Mouse (Mus musculus) B cell, adult 2 months (primary cell): ENCODE results near the gene Npepl1.

Experiments
- DNase-seq, 2 experiments: peaks; one replicate each; pipeline ENCODE4 v3.0.0; 2022

Gene Npepl1

DNA sequence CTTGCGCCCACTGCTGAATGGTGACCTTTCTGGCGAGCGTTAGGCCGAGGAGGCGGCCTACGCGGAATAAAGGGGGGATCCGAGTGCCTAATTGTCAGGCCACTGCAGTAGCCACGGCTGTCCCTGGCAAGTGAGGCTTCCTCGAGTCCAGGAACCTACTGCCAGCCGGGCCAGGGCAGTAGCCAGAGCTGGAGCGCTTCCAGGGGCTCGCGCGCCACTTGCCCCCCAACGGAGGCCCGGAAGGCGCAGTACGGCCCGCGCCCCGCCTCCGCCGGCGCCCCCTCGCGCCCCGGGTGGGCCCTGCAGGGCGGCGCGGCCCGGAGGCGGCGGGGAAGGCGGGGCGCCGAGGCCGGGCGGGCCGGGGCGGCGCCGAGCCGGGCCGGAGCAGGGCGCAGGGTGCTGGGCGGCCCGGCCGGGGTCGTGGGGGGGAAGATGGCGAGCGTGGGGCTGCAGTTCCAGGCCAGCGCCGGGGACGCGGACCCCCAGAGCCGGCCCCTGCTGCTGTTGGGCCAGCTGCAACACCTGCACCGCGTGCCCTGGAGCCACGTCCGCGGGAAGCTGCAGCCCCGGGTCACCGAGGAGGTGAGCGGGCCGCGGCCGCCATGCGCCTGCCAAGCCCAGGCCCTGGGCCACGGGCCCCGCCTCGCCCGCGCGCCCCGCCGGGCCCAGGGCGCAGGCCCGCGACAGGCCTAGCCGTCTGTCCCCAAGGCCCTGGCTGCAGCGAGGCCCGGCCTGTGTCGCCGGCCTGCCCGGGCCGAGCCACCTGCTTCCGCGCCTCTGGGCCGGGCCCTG is at the start of gene Npepl1:
Npepl1 (plus strand) TSS at position 359 of the 792 bp plus-strand sequence.
- DNase-seq = peak; percentile 71 to 79

DNA sequence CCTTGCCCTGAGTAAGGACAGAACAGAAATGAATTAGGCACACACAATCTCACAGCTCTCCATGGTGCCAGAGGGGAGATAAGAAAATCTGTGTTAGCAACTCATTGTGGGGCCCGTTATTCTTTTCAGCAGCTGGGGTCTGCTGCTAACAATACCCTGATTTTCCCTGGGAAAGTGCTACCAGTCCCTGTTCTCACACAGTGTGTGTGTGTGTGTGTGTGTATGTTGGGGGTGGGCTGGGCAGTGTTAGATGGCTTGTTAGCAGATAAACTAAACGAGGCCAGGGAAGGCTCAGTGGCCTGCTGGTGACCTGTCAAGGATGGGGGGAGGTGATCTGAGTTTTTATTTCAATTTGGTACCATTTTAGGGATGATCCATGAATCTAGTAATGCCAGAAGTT is 48.9 kb upstream of the Npepl1 start:
- no peak for DNase-seq

DNA sequence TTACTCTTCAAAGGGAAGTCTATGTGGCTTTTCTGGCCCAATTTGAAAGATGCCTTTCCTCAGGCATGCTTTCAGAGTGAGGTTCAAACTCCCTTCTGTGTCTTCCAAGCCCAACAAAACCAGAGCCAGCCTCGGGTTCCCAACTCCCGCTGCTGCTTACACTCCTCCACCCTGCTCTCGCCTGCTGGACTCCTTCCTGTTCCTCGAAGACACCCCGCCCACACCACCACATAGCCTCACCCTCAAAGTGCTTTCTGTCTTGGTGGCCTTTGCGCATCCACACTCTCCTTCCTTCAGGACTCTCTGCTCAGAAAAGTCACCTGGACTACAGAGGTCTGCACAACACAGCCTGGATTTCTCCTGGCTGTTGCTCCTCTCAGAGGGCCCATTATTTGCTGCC is 47.1 kb upstream of the Npepl1 start:
- DNase-seq = no peak

DNA sequence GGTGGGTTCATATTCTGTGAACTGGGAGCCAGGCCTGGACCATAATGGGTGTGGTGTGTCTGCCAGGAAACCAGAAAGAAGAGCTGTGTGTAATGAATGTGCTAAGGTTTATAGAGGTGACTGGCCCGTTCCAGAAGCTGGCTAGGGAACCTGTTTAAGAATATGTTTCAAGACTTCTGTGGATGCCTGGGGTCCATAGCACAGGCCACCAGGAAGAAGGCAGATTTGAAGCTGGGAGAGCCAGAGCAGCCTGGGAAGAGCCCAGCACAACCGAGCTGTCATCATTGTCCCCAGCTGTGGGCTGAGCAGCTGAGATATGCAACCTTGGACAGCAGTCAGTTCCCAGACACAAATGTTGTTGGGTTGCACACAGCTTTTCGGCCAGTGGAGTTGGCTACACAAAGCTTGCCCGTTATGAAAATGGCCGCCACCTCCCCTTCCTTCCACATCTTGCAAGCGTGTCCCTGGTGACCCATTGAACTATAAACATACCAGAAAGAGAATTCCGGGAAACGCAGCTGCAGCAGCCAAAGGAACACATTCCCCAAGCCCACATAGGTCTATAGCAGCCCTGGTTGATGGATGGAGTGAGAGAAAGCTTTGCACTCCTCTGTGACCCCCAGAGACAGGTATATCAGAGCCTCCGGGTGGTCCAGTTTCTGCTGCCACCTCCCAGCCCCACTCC is 46.5 kb upstream of the Npepl1 start:
- DNase-seq = no peak

DNA sequence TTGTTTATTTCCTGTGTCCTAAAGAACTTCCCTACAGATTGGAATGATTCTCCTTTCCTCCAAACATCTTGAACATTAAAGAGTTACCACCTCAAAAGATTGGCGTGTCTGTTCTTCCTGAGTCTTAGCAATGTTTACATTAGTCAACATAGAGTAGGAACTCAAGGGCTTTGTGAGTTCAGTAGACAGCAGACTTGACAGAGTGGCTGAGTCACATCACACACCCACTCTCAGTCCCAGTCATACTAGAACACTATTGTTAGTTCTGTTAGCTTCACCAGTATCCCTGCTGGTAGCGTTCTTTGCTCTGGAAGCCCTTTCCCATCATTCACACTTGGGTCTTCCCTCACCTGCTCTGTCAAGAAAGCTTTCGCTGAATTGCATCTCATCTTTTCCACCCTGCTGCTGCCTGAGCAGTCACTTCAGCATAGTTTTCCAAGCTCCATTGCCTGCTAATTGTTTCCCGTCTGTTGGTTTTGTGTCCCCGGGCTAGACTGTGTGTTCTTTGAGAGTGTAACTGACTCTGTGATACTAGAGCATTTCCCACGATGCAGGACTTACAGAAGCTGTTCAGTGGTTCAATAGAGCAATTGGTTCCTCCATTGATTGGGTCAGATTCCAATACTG is 42.2 kb upstream of the Npepl1 start:
- DNase-seq = no peak

DNA sequence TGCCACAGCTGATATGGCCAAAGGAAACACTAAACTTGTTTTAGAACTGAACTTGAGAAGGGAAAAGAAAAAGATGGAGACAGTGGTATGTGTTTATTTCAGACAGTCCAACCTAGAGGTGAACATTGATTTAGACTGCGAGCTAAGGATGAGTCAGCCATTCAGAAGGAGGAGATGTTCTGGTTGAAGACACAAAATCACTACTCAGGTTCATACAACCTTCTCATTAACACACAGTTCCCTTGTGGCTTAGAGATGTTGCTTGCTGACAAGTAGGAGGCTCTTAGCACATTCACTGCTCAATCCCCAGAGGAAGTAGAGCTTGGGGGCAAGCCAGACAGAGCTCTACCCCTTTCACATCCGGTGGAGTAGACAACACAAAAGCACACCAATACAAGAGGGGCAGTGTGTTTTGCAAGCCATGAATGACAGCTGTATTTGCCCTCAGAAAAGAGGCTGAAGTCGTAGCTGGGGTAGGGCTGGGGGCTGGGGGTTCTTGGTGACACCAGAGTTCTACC is 40.6 kb upstream of the Npepl1 start:
- no peak for DNase-seq

DNA sequence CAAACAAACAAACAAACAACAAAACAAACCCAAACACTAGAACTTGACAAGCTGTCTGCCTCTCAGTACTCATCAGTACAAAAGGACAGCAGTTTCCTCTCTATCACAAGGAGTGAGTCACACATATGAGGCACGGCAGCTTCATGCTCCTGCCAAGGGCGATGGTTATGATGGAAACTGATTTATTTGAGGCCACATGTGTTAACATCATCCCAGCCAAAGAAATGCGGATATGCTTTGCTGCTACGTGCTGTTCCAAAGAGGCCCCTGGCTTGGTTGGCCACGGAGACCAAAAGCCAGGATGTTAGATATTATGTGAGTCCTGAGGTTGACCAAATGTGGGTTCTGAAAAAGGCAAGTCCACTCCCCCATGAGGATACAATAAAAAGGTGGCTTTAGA is 38.7 kb upstream of the Npepl1 start:
- no peak for DNase-seq

DNA sequence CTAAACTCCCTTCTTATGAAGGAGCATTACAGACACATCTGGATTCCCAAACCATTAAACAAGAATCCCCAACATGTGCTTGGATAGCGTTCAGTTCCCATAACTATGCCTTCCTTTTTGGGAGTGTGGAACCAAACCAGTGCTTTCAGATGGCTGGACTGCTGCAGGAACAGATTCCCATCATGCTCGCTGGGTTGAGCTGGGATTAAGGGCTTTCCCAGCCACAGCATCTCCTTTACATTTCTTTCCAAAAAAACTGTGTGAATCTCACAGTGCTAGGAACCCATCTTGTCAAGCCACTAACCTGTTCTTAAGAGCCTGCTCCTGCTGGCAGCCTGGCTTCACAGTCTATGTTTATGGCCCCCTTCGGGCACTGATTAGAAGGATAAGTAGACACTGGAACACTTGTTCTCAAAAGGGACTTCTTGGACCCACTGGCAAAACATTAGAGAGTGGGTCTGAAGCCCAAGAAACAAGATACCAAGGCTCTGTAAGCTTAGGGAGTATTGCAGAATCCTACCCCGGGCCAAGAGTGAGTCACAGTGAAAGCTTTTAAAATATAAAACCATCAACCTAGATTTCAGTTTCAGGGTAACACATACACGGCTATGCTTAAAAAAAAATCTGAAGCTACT is 36.9 kb upstream of the Npepl1 start:
- no peak for DNase-seq

DNA sequence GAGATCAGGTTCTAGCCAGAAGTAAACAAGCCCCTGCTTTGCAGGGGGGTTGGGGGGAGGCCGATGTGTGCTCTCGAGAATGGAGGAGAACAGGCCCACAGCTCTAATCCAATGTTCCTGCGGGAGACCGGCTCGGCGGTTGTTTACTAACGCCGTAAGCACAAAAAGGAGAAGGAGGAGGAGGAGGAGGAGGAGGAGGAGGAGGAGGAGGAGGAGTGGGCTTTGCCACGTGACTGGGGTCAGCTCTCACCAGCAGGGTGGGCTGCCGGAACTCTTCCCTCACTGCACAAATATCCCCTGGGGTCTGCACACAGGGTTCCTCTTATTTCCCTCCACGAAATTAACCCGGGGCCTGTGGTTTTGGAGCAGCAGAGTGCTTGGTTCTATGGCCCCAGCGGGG is 35.5 kb upstream of the Npepl1 start:
- DNase-seq = peak in 1 of 2 experiments; percentile 6

DNA sequence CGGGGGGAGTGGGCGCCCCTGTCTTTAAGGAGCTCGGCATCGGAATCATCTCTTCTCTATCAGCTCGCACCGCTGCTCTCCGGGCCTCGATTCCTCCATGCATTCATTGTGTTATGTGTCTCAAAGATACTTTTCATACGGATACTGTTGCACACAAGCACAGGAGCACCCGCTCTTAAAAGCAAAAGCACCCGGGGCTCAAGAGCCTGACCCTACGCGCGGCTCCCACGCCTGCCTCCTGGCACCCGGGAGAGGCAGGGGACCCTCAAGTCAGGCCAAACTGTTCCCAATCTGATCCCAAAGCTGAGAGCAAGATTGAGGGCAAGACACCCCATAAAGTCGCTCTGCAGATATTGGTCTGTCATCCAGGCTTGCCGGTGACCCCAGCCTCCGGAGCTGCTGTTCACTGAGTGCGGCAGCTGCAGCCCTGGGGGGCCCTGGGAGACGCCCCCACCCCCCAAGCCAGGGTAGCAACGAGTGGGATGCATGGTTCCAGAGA is 35.0 kb upstream of the Npepl1 start:
- DNase-seq = peak; percentile 12 to 19

DNA sequence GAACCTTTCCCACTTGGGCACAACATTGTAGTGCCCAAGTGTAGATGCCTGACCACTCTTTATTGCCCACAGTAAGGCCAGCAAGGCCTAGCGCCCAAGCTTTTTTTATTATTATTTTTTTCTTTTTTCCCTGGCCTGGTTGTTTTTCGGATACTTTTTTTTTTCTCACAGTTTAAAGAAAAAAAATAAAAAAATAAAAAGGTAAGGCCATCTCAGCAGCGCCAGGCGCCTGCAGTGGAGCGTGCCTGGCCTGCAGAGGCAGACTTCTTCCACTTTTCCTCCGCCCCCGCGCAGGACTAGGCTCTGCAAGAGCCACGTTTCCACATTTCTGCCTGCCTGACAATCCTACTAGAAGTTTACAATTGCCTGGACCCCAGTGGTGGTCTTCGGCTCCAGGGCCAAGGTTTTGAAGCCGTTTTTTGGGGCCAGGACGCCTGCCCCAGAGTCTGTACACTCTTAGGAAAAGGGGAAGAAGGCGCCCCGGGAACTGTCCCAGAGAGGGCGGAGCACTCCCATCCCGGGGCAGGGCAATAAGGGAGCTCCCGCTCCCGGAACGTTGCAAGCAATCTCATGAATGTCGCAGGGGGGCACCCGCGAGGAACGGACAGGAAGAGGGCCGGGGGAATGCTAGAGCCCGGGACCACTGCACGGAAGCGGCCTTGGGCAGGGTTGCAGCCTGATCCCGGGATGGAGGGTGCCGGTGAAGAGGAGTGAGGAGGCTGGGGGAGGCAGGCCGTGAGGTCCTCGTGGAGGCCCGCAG is 34.3 kb upstream of the Npepl1 start, which contains the start of gene Stx16:
Stx16 (plus strand) TSS at position 636 of the 760 bp plus-strand sequence.
- DNase-seq = peak; percentile 86 to 87

DNA sequence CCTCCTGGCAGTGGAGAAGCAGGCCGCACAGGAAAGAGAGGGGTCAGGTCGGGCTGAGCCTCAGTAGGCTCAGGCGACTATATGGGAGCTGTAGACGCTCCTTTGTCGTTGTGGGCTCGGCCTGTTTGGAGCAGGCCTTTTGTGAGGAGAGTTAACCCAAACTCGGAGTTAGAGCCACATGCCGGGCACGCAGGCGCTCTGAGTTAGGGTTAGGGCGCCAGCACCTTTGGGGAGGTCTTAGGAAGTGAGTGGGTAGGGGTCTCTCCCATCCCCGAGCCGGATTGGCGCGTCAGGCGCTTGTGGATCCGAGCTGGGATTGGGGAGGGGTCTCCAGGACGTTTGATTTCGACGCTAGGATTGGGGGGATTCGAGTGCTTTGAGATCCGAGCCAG is 33.7 kb upstream of the Npepl1 start:
- no peak for DNase-seq

DNA sequence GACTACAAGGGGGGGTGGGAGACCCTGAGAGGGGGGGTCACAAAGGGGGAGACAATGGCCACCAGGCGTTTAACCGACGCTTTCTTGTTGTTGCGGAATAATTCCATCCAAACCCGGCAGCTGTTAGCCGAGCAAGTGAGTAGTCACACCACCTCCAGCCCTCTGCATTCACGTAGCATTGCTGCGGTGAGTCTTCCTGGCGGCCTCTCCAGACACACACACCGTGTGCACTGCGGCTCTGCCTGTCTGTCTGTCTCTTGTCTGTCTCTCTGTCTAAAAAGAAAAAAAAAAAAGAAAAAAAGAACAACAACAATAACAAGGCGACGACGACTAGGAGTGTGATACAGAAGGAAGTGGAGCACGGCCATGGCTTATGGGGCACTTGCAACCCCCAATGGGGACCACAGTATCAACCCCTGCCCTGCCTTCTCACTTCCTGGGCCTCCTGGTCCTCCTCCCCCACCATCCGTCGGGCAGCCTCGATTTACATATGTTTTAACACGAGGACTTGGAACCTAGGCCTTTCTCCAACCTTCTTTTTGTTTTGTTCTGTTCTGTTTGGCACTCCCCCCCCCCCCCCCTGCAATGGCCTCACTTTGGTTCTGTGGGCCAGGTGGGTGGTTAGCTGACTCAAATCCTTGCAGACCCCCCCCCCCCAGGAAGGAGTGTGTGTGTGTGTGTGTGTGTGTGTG is 33.0 kb upstream of the Npepl1 start:
- peak; percentile 62 to 67 for DNase-seq

DNA sequence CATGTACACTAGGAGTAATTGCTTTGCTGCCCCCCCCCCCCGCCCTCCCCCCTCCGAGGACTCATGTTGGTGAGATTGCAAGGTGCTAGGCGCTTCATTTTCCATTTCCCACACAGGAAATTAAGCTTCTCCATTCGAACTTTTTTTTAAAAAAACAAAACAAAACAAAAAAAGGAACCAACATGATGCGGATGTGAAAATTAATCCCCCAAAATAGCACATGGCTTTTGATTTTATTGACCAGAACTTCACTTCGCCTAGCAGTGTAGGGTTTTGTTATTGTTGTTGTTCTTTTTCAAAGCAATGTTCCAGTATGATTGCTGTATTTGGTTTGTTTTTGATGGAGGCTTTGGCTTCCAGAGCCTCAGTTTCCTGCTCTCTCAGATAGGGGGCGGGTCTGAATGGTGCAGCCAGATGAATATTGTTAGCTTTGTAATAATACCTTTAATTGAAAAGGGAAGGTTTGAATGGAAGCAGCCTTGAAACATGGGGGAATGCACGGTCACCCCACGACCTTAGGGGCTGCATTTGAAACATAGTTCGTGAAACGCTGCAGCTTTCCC is 32.3 kb upstream of the Npepl1 start:
- peak; percentile 3 to 5 for DNase-seq

DNA sequence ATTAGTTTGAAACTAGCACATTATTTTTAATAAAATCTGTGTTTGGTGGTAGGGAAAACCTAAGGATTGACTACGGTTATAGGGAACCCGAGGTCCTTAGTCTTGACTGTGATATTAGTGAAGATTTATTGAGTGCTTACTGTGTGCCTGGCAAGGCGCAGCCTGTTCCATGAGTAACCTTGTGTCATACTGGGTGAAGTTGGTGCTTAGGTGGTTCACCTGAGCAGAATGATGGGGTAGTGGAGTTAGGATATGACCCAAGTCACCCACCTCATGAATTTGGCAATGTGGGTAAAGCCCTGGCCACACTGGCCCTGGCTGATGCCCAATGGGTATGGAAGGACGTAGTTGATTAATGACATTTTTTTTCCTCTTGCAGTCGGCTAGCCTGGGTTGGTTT is 28.3 kb upstream of the Npepl1 start:
- DNase-seq = no peak

DNA sequence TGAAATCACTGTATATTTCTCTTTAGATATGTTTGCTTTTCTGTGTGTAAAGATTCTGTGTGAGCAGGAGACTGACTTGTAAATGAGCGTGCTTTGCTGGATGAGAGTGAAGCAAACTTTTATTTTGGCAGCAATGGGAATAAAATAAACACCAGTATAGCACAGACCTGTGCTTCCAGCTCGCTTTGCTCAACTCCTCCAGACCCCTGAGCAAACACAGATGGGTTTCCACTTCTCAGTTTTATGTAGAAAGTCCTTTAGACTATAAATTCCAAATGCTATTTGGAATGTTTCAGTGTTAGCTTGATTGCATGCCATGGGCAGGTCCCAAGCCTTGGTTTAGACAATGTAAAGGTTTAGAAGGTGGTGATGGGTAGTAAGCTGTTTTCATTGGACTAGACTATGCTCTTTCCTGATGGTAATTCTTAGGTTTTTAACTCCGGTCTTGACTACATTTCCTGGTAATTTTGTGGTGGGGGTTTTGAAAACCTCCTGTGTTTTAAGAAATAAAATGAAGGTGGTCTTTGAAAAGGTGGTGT is 27.7 kb upstream of the Npepl1 start:
- DNase-seq = no peak

DNA sequence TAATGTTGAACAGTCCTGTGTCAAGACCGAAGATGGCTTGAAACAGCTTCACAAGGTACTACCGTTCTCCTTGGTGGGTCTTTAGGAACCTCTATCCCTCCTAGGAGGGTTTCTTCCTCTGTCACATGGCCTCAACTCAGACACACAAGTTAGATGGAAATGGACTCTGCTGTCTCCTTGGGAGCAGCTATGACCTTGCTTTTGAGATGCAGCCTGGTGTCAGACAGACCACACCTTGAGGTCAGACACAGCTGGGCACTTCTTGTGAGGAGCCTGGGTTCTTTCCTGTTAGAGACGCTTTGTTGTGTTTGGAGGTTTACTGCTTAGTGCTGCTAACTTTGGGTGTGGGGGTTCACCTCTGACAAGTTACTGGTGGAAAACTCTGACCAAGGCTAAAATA is 15.1 kb upstream of the Npepl1 start:
- no peak for DNase-seq

DNA sequence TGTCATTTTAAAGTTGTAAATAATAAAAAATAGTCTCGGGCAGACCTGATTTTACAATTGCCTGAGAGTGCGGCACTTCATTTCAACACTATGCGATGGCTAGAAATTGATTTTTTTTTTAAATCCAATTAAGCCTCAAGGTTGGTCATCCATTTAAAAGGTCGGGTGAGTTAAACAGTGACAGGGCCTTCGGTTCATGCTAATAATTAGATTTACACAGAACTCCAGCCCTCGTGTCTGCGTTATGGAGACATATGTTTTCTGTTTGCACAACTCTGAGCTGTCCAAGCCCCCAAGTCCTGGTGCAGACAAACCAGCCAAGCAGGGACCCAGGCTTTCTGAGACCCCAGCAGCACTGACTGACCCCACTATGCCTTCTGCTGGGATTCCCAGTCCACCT is 7.8 kb upstream of the Npepl1 start:
- no peak for DNase-seq

DNA sequence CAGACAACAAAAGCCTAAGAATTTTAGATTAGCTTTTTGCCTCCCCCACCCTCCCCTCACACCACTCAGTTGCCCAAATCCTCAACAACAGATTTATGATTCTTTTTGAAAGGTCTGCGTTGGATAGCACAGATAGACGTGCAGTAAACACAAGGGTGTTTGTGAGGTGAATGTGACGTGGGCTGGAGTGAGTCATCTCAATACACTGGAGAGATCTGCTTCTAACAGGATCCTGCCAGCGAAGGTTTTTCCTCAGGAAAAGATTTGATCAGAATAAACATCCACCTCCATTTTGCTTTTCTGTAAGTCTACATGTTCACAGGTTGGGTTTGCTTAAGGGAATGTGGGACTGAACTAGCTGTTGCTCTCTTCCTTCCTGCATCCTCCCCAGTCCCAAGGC is 6.6 kb upstream of the Npepl1 start:
- DNase-seq = no peak

DNA sequence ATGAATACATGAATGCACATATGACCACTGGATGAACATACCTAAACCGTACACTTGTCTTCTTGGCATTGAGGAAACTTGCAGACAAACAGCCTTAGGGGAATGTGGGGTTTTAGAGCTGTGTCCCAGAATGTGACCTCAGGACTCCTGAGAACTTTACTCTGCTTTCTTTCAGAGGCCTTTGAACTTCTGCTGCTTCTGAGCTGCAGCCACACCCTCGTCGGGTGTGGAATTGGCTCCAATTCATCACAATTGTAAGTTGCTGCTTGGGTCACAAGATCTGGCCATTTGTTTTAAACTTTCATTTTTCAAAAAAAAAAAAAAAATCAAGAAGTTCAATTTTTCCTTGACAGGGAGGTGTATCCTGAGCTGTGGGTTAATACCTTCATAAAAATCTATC is 2.8 kb upstream of the Npepl1 start:
- DNase-seq = no peak
